27 mouse cellular contexts compared by ENCODE assay signal in the genomic region with DNA sequence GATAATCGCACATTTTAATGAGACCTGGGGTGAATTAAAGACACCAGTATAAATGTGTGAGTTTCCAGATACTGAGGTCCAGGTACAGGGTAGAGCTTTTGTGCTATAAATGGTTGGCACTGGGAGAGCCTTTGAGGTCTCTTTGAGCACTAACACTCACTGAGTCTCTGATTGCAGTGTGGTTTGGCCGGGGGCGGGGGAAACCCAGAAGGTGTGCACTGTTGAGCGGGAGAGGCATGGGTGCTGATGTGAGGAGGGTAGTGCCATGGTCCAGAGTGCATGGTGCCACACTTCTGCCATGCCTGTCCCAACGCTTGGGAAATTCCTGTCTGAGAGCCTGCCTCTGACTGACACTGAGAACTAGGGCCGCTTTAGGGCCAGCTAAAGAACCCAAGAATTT. TPM values are rescaled to one million over a fixed set of nuclear protein-coding genes. Genes with fewer than 3 reads are reported as not detected.
A peak's percentile ranks its signal among the peaks of the same experiment; 100 is the strongest.
DNase-seq lines count a peak whose midpoint lies in the region; ATAC-seq and TF ChIP-seq lines count a peak whose summit lies in the region.
"Had no signal": no experiment of that assay in that cellular context is flagged by ENCODE, and none has a peak within 500 bp of the region (broad histone marks: within the 10 kb centered on the region; RNA-seq: fewer than 3 reads in every experiment).

No protein-coding gene starts in this region.

- ATAC-seq in megakaryocyte, adult 5-6 weeks (ENCODE audit: poor library complexity, severe bottlenecking) = no peak
- ATAC-seq in activated CD4-positive, CD25-positive, alpha-beta regulatory T cell, adult 4 months = peak; percentile 54
- ATAC-seq in hindbrain, postnatal 0 days = no peak
- ATAC-seq: forebrain, embryonic 13.5 days; intestine, embryonic 16.5 days had no signal

- H3K27ac ChIP-seq in hindbrain, postnatal 0 days = no peak overlapping the region
- H3K27ac ChIP-seq: forebrain, embryonic 13.5 days; gastrocnemius, adult 2 months; heart, embryonic 15.5 days; hindbrain, embryonic 14.5 days; liver, embryonic 15.5 days; lung, embryonic 15.5 days; stomach, embryonic 15.5 days had no signal

- H3K4me2 ChIP-seq in hindbrain, postnatal 0 days (ENCODE audit: low read depth, low read length) = no peak overlapping the region
- H3K4me2 ChIP-seq: forebrain, embryonic 13.5 days; heart, embryonic 15.5 days; hindbrain, embryonic 14.5 days; liver, embryonic 15.5 days; lung, embryonic 15.5 days; midbrain, embryonic 11.5 days; stomach, embryonic 15.5 days had no signal

- TF ChIP-seq CTCF in hindbrain, postnatal 0 days (IDR thresholded peaks at IDR 0.05; ENCODE audit: low read depth) = no peak

- intact Hi-C loops in heart, postnatal 10 days (cut with DNase I) = no loop called here
- intact Hi-C loops in gastrocnemius, postnatal 36 days (cut with DNase I) = no loop called here

- peaks cover 85% of the 10 kb centered on the region for H3K36me3 ChIP-seq in megakaryocyte, embryonic 14.5 days (replicated peaks; ENCODE audit: low read length)
- H3K36me3 ChIP-seq in hindbrain, postnatal 0 days (ENCODE audit: insufficient read depth, low read length) = no peaks in the 10 kb centered on the region
- H3K36me3 ChIP-seq: heart, embryonic 15.5 days; liver, embryonic 15.5 days; lung, embryonic 15.5 days; stomach, embryonic 15.5 days had no signal

- H3K4me3 ChIP-seq in megakaryocyte, embryonic 14.5 days (replicated peaks) = peak overlapping the region; percentile 50
- H3K4me3 ChIP-seq in hindbrain, postnatal 0 days (ENCODE audit: low read length) = no peak overlapping the region
- H3K4me3 ChIP-seq: forebrain, embryonic 13.5 days; gastrocnemius, adult 2 months; heart, embryonic 15.5 days; liver, embryonic 15.5 days; lung, embryonic 15.5 days; stomach, embryonic 15.5 days had no signal

- H3K9me3 ChIP-seq in megakaryocyte, embryonic 14.5 days = no peaks in the 10 kb centered on the region
- H3K9me3 ChIP-seq in hindbrain, postnatal 0 days (ENCODE audit: low read length) = no peaks in the 10 kb centered on the region
- H3K9me3 ChIP-seq: forebrain, embryonic 13.5 days; heart, embryonic 15.5 days; liver, embryonic 15.5 days; lung, embryonic 15.5 days; stomach, embryonic 15.5 days had no signal

- peak; percentile 82 for DNase-seq in CD4-positive helper T cell, adult 2 months (ENCODE audit: low read depth, low spot score)
- peak; percentile 65 to 69 for DNase-seq in natural killer cell, adult 2 months (ENCODE audit: low spot score in 2 of 2)
- no peak for DNase-seq in heart, postnatal 10 days
- DNase-seq in hindbrain, postnatal 0 days (ENCODE audit: low spot score) = no peak
- DNase-seq in gastrocnemius, postnatal 36 days = no peak
- DNase-seq: cerebellum, adult 11 months; cerebellum, postnatal 10 days; gastrocnemius, adult 2 months; heart, postnatal 4 days; kidney, postnatal 36 days; liver; lung, postnatal 4 days had no signal

- H3K9ac ChIP-seq in hindbrain, postnatal 0 days (replicated peaks; ENCODE audit: low read length) = no peak overlapping the region
- H3K9ac ChIP-seq: forebrain, embryonic 13.5 days; heart, embryonic 15.5 days; hindbrain, embryonic 14.5 days; liver, embryonic 15.5 days; lung, embryonic 15.5 days; stomach, embryonic 15.5 days had no signal

- H3K27me3 ChIP-seq in megakaryocyte, embryonic 14.5 days (replicated peaks) = no peaks in the 10 kb centered on the region
- peaks cover 61% of the 10 kb centered on the region for H3K27me3 ChIP-seq in hindbrain, postnatal 0 days (ENCODE audit: insufficient read depth, low read length)

- WGBS in hindbrain, postnatal 0 days = 12% methylated on average over 6 of the region's 6 CpGs

- peaks cover 91% of the 10 kb centered on the region for H3K4me1 ChIP-seq in megakaryocyte, embryonic 14.5 days
- no peaks in the 10 kb centered on the region for H3K4me1 ChIP-seq in hindbrain, postnatal 0 days (ENCODE audit: insufficient read depth, low read length)

RNA-seq across cellular contexts. Expression of a gene that starts 36.9 kb away (rescaled TPM):
- polyA plus RNA-seq in megakaryocyte, embryonic 14.5 days (2012; ENCODE audit: insufficient read depth, low replicate concordance) = 128 and 414 TPM in 2 replicates
- 18.1 and 20.8 TPM in 2 replicates for total RNA-seq in megakaryocyte, adult 5-6 weeks (2015)
- 4.3 and 6.5 TPM in 2 replicates for total RNA-seq in megakaryocyte, adult 5-6 weeks (2017)
- polyA plus RNA-seq in activated CD4-positive, CD25-positive, alpha-beta regulatory T cell, adult 4 months (2017; shearing (Covaris generic)) = 10 to 100 TPM; 12.8 to 17.6 TPM
- total RNA-seq in heart, postnatal 10 days (2021) = under 1 TPM; 0.26 to 0.32 TPM
- not detected in 2 replicates for total RNA-seq in hindbrain, postnatal 0 days (2014; rRNA removed)
- not detected in 2 replicates for polyA plus RNA-seq in hindbrain, postnatal 0 days (2015; fragmentation: Nextera tagmentation; extraction: Ambion mirVana)
- total RNA-seq in gastrocnemius, postnatal 36 days (2021) = under 1 TPM; 0.12 to 0.23 TPM
- total RNA-seq: left cerebral cortex, postnatal 14 days; midbrain, postnatal 0 days had no signal
- polyA plus RNA-seq: forebrain, embryonic 13.5 days; frontal cortex, adult 2 months; hindbrain, embryonic 14.5 days; kidney, embryonic 14.5 days; midbrain, embryonic 11.5 days; midbrain, postnatal 0 days had no signal

Comparison
In these comparisons a context has a peak if more than half of its experiments do, and no peak if none do; other contexts are left out.
1. DNase-seq: peak in CD4-positive helper T cell, adult 2 months (single experiment) and natural killer cell, adult 2 months (2 of 2); none in heart, postnatal 10 days (0 of 2), hindbrain, postnatal 0 days (single experiment) and gastrocnemius, postnatal 36 days (0 of 2).